ENCODE assay signal across 8 mouse cellular contexts in the genomic region with DNA sequence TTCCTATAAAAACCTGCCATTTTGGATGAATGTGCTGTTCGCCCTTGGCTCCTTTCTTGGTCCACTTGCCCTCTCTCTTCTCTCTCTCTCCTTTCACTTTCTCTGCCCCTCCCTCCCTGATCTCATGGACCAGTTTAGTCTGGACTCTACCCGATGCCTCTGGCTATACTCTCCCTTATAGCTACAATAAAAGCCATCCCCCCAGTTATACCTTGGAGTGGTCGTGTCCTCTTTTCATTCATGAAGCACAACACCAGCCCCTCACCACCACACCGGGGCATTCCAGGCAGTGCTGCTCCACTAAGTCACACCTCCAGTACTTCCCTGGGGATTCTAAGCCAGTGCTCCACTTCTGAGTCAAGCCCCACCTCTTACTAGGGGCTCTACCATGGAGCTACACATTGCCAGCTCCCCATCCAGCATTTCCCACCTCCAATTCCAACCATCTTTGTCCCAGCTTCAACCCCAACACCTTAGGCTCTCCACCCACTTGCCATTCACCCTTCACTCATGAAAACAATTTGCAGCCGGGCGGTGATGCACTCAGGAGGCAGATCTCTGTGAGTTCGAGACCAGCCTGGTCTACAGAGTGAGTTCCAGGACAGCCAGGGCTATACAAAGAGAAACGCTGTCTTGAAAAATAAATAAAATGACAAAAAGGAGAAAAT. TPM values are rescaled to one million over a fixed set of nuclear protein-coding genes. Genes with fewer than 3 reads are reported as not detected.
DNase-seq lines count a peak whose midpoint lies in the region; ATAC-seq and TF ChIP-seq lines count a peak whose summit lies in the region.

No protein-coding gene starts in this region.

- no peaks in the 10 kb centered on the region for H3K9me3 ChIP-seq in kidney, embryonic 15.5 days (replicated peaks)
- H3K9me3 ChIP-seq in embryonic facial prominence, embryonic 12.5 days = no peaks in the 10 kb centered on the region
- no peaks in the 10 kb centered on the region for H3K9me3 ChIP-seq in intestine, embryonic 14.5 days (ENCODE audit: control insufficient read depth, low read length)
- no peaks in the 10 kb centered on the region for H3K9me3 ChIP-seq in midbrain, postnatal 0 days (ENCODE audit: low read length)

- peaks cover 56% of the 10 kb centered on the region for H3K4me1 ChIP-seq in kidney, embryonic 15.5 days
- H3K4me1 ChIP-seq in embryonic facial prominence, embryonic 12.5 days = peaks cover 22% of the 10 kb centered on the region
- peaks cover 28% of the 10 kb centered on the region for H3K4me1 ChIP-seq in intestine, embryonic 14.5 days (replicated peaks; ENCODE audit: control insufficient read depth, insufficient read depth, low read length)
- H3K4me1 ChIP-seq in midbrain, postnatal 0 days (ENCODE audit: insufficient read depth, low read length) = peaks cover 6% of the 10 kb centered on the region; the same call in 1 of the 2 replicates

- 67% methylated on average over 8 of the region's 8 CpGs for WGBS in kidney, embryonic 15.5 days
- WGBS in embryonic facial prominence, embryonic 12.5 days = 63% methylated on average over 8 of the region's 8 CpGs
- WGBS in intestine, embryonic 14.5 days = 75% methylated on average over 8 of the region's 8 CpGs
- WGBS in midbrain, postnatal 0 days = 75% methylated on average over 8 of the region's 8 CpGs

- no peak for ATAC-seq in kidney, embryonic 15.5 days (replicated peaks; ENCODE audit: low FRiP score)
- ATAC-seq in embryonic facial prominence, embryonic 12.5 days (ENCODE audit: insufficient number of reproducible peaks, insufficient read depth, low FRiP score, low TSS enrichment) = no peak
- ATAC-seq in intestine, embryonic 14.5 days (replicated peaks; ENCODE audit: low FRiP score, low TSS enrichment, low read depth) = no peak
- ATAC-seq in midbrain, postnatal 0 days (ENCODE audit: low FRiP score) = no peak

- no peaks in the 10 kb centered on the region for H3K36me3 ChIP-seq in kidney, embryonic 15.5 days
- H3K36me3 ChIP-seq in embryonic facial prominence, embryonic 12.5 days = no peaks in the 10 kb centered on the region
- H3K36me3 ChIP-seq in intestine, embryonic 14.5 days (ENCODE audit: control insufficient read depth, insufficient read depth, low read length) = no peaks in the 10 kb centered on the region
- H3K36me3 ChIP-seq in midbrain, postnatal 0 days (ENCODE audit: insufficient read depth, low read length) = no peaks in the 10 kb centered on the region

- H3K27ac ChIP-seq in kidney, embryonic 15.5 days = peak overlapping the region; percentile 93
- H3K27ac ChIP-seq in embryonic facial prominence, embryonic 12.5 days = no peak overlapping the region
- peak overlapping the region; percentile 79 for H3K27ac ChIP-seq in intestine, embryonic 14.5 days (ENCODE audit: low read depth)
- H3K27ac ChIP-seq in midbrain, postnatal 0 days (ENCODE audit: low read depth, low read length) = peak overlapping the region; percentile 67; the same call in 1 of the 2 replicates

- H3K4me2 ChIP-seq in kidney, embryonic 15.5 days = peak overlapping the region; percentile 69
- peak overlapping the region; percentile 64 for H3K4me2 ChIP-seq in embryonic facial prominence, embryonic 12.5 days (replicated peaks)
- peak overlapping the region; percentile 69 for H3K4me2 ChIP-seq in intestine, embryonic 14.5 days (ENCODE audit: low read length)
- peak overlapping the region; percentile 79; the same call in 1 of the 2 replicates for H3K4me2 ChIP-seq in midbrain, postnatal 0 days (ENCODE audit: low read depth, low read length, poor library complexity, severe bottlenecking)

- H3K4me3 ChIP-seq in kidney, embryonic 15.5 days (replicated peaks) = peak overlapping the region; percentile 46; the same call in 1 of the 2 replicates
- no peak overlapping the region for H3K4me3 ChIP-seq in embryonic facial prominence, embryonic 12.5 days
- H3K4me3 ChIP-seq in intestine, embryonic 14.5 days (ENCODE audit: low read depth, low read length) = peak overlapping the region; percentile 48; the same call in 1 of the 2 replicates
- H3K4me3 ChIP-seq in midbrain, postnatal 0 days (ENCODE audit: low read depth, low read length) = no peak overlapping the region; the same call in 1 of the 2 replicates

- TF ChIP-seq CTCF in midbrain, postnatal 0 days (IDR thresholded peaks at IDR 0.05) = no peak

- H3K27me3 ChIP-seq in kidney, embryonic 15.5 days = no peaks in the 10 kb centered on the region
- H3K27me3 ChIP-seq in embryonic facial prominence, embryonic 12.5 days = no peaks in the 10 kb centered on the region
- H3K27me3 ChIP-seq in intestine, embryonic 14.5 days (replicated peaks; ENCODE audit: control insufficient read depth, insufficient read depth, low read length) = no peaks in the 10 kb centered on the region
- H3K27me3 ChIP-seq in midbrain, postnatal 0 days (ENCODE audit: insufficient read depth, low read length) = no peaks in the 10 kb centered on the region

- H3K9ac ChIP-seq in kidney, embryonic 15.5 days = 0 out of 2 replicates have a peak overlapping the region, but pooled peaks have one; percentile 33
- no peak overlapping the region for H3K9ac ChIP-seq in embryonic facial prominence, embryonic 12.5 days
- no peak overlapping the region for H3K9ac ChIP-seq in intestine, embryonic 14.5 days (ENCODE audit: low read length)
- H3K9ac ChIP-seq in midbrain, postnatal 0 days (replicated peaks; ENCODE audit: low read length, poor library complexity, severe bottlenecking) = no peak overlapping the region

- DNase-seq in kidney, postnatal 4 days = no peak
- DNase-seq in intestine, embryonic 14.5 days (ENCODE audit: low spot score) = no peak
- no peak for DNase-seq in midbrain, postnatal 0 days (ENCODE audit: low spot score)
- DNase-seq in urinary bladder, postnatal 25 days (ENCODE audit: low spot score) = no peak
- DNase-seq in layer of hippocampus, adult 9-10 months (ENCODE audit: low spot score) = no peak
- no peak for DNase-seq in right cerebral cortex, postnatal 4 days

RNA-seq across cellular contexts. Expression of a gene that starts 2.7 kb away (rescaled TPM):
- 75.4 and 78.5 TPM in 2 replicates for polyA plus RNA-seq in kidney, embryonic 15.5 days (2015; fragmentation: Nextera tagmentation; extraction: Ambion mirVana)
- 49.9 and 59.3 TPM in 2 replicates for polyA plus RNA-seq in embryonic facial prominence, embryonic 12.5 days (2016; fragmentation: Nextera tagmentation; extraction: Ambion mirVana)
- 56.7 and 60.1 TPM in 2 replicates for polyA plus RNA-seq in intestine, embryonic 14.5 days (2014; fragmentation: Nextera tagmentation; extraction: Ambion mirVana)
- total RNA-seq in midbrain, postnatal 0 days (2014; rRNA removed) = 12.4 and 14.9 TPM in 2 replicates
- polyA plus RNA-seq in midbrain, postnatal 0 days (2015; fragmentation: Nextera tagmentation; extraction: Ambion mirVana) = 18.3 and 19.3 TPM in 2 replicates

RNA-seq across cellular contexts. Expression of a gene that starts 12.6 kb away (rescaled TPM):
- 11.8 and 14.8 TPM in 2 replicates for polyA plus RNA-seq in kidney, embryonic 15.5 days (2015; fragmentation: Nextera tagmentation; extraction: Ambion mirVana)
- polyA plus RNA-seq in embryonic facial prominence, embryonic 12.5 days (2016; fragmentation: Nextera tagmentation; extraction: Ambion mirVana) = 0.56 and 1.5 TPM in 2 replicates
- 2.3 and 2.5 TPM in 2 replicates for polyA plus RNA-seq in intestine, embryonic 14.5 days (2014; fragmentation: Nextera tagmentation; extraction: Ambion mirVana)
- total RNA-seq in midbrain, postnatal 0 days (2014; rRNA removed) = not detected in 2 replicates
- 0.15 and 0.20 TPM in 2 replicates for polyA plus RNA-seq in midbrain, postnatal 0 days (2015; fragmentation: Nextera tagmentation; extraction: Ambion mirVana)

RNA-seq across cellular contexts. Expression of a gene that starts 41.1 kb away (rescaled TPM):
- polyA plus RNA-seq in kidney, embryonic 15.5 days (2015; fragmentation: Nextera tagmentation; extraction: Ambion mirVana) = 4.5 and 5.1 TPM in 2 replicates
- polyA plus RNA-seq in embryonic facial prominence, embryonic 12.5 days (2016; fragmentation: Nextera tagmentation; extraction: Ambion mirVana) = 3.0 and 3.2 TPM in 2 replicates
- 0.97 and 1.5 TPM in 2 replicates for polyA plus RNA-seq in intestine, embryonic 14.5 days (2014; fragmentation: Nextera tagmentation; extraction: Ambion mirVana)
- 2.0 and 2.1 TPM in 2 replicates for total RNA-seq in midbrain, postnatal 0 days (2014; rRNA removed)
- 1.2 and 1.6 TPM in 2 replicates for polyA plus RNA-seq in midbrain, postnatal 0 days (2015; fragmentation: Nextera tagmentation; extraction: Ambion mirVana)

RNA-seq across cellular contexts. Expression of a gene that starts 41.2 kb away (rescaled TPM):
- polyA plus RNA-seq in kidney, embryonic 15.5 days (2015; fragmentation: Nextera tagmentation; extraction: Ambion mirVana) = 18.6 and 24.7 TPM in 2 replicates
- 24.1 and 25.6 TPM in 2 replicates for polyA plus RNA-seq in embryonic facial prominence, embryonic 12.5 days (2016; fragmentation: Nextera tagmentation; extraction: Ambion mirVana)
- 14.7 and 15.0 TPM in 2 replicates for polyA plus RNA-seq in intestine, embryonic 14.5 days (2014; fragmentation: Nextera tagmentation; extraction: Ambion mirVana)
- total RNA-seq in midbrain, postnatal 0 days (2014; rRNA removed) = 17.2 and 17.4 TPM in 2 replicates
- 18.7 and 18.8 TPM in 2 replicates for polyA plus RNA-seq in midbrain, postnatal 0 days (2015; fragmentation: Nextera tagmentation; extraction: Ambion mirVana)

RNA-seq across cellular contexts. Expression of a gene that starts 48.0 kb away (rescaled TPM):
- polyA plus RNA-seq in kidney, embryonic 15.5 days (2015; fragmentation: Nextera tagmentation; extraction: Ambion mirVana) = 0.32 TPM in 1 of 2 replicates, not detected in the other
- polyA plus RNA-seq in embryonic facial prominence, embryonic 12.5 days (2016; fragmentation: Nextera tagmentation; extraction: Ambion mirVana) = 0.17 TPM in 1 of 2 replicates, not detected in the other
- polyA plus RNA-seq in intestine, embryonic 14.5 days (2014; fragmentation: Nextera tagmentation; extraction: Ambion mirVana) = 0.19 and 0.58 TPM in 2 replicates
- total RNA-seq in midbrain, postnatal 0 days (2014; rRNA removed) = not detected in 2 replicates
- not detected in 2 replicates for polyA plus RNA-seq in midbrain, postnatal 0 days (2015; fragmentation: Nextera tagmentation; extraction: Ambion mirVana)

Comparison
In these comparisons a context has a peak if more than half of its experiments do, and no peak if none do; other contexts are left out.
1. H3K4me3 ChIP-seq: peak in kidney, embryonic 15.5 days (single experiment) and intestine, embryonic 14.5 days (single experiment); none in embryonic facial prominence, embryonic 12.5 days (single experiment) and midbrain, postnatal 0 days (single experiment).
2. Peak in every context shown above with its lines, with median percentiles within 50 percentile points of each other: H3K4me2 ChIP-seq.